Mouse (Mus musculus) neural tube, embryonic 11.5 days (tissue): ENCODE measurements at regions not wholly inside any gene's neighbourhood (a gene's known extent, or its start where the extent isn't known, plus 50 kb on each side); places are given as distances from the start of the nearest gene placed in this dataset.

Source experiments
- ATAC-seq: fragments of 200-750 bp; cut with Nextera tagmentation; 2 replicates; pipeline ENCODE4 v1.8.0; 2017; ENCODE audit warnings: moderate number of reproducible peaks, mild to moderate bottlenecking, moderate TSS enrichment, moderate library complexity; ENCODE audit not compliant: insufficient read depth, low FRiP score, low TSS enrichment
- DNase-seq: peaks from one replicate; pipeline ENCODE4 v3.0.0-alpha.2; 2015; ENCODE audit warnings: low spot score
- H3K27ac ChIP-seq: fragments of 300-500 bp; sonication (generic); 2 replicates; pipeline ENCODE4 v1.5.1; 2014; ENCODE audit warnings: low read depth, mild to moderate bottlenecking, low read length
- H3K27me3 ChIP-seq: fragments of 300-500 bp; sonication (generic); 2 replicates; pipeline ENCODE4 v1.6.1; 2014; ENCODE audit warnings: mild to moderate bottlenecking, low read length, mixed read lengths; ENCODE audit not compliant: control insufficient read depth, insufficient read depth
- H3K36me3 ChIP-seq: fragments of 300-500 bp; sonication (generic); 2 replicates; pipeline ENCODE4 v1.6.1; 2014; ENCODE audit warnings: mild to moderate bottlenecking, low read length, moderate library complexity, mixed read lengths; ENCODE audit not compliant: control insufficient read depth, insufficient read depth
- H3K4me1 ChIP-seq: fragments of 300-500 bp; sonication (generic); 2 replicates; pipeline ENCODE4 v1.6.1; 2014; ENCODE audit warnings: low read length, mixed read lengths; ENCODE audit not compliant: control insufficient read depth, insufficient read depth
- H3K4me2 ChIP-seq: fragments of 300-500 bp; sonication (generic); 2 replicates; pipeline ENCODE4 v1.6.1; 2014; ENCODE audit warnings: low read depth, mild to moderate bottlenecking, moderate library complexity
- H3K4me3 ChIP-seq: fragments of 300-500 bp; sonication (generic); 2 replicates; pipeline ENCODE4 v1.5.1; 2014; ENCODE audit warnings: low read depth, low read length
- H3K9ac ChIP-seq: fragments of 300-500 bp; sonication (generic); 2 replicates; pipeline ENCODE4 v1.6.1; 2014; ENCODE audit warnings: mild to moderate bottlenecking, low read length
- H3K9me3 ChIP-seq: fragments of 300-500 bp; sonication (generic); 2 replicates; pipeline ENCODE4 v1.6.1; 2016; ENCODE audit warnings: low read length; ENCODE audit not compliant: control insufficient read depth
- WGBS: fragments of 180-500 bp; shearing (Covaris S2); extraction: QIAGEN DNeasy Blood & Tissue Kit; methylation state at CpG from one replicate; pipeline ENCODE4 v1.1.7; 2014; 5-methylcytosine and 5-hydroxymethylcytosine counted together

DNA sequence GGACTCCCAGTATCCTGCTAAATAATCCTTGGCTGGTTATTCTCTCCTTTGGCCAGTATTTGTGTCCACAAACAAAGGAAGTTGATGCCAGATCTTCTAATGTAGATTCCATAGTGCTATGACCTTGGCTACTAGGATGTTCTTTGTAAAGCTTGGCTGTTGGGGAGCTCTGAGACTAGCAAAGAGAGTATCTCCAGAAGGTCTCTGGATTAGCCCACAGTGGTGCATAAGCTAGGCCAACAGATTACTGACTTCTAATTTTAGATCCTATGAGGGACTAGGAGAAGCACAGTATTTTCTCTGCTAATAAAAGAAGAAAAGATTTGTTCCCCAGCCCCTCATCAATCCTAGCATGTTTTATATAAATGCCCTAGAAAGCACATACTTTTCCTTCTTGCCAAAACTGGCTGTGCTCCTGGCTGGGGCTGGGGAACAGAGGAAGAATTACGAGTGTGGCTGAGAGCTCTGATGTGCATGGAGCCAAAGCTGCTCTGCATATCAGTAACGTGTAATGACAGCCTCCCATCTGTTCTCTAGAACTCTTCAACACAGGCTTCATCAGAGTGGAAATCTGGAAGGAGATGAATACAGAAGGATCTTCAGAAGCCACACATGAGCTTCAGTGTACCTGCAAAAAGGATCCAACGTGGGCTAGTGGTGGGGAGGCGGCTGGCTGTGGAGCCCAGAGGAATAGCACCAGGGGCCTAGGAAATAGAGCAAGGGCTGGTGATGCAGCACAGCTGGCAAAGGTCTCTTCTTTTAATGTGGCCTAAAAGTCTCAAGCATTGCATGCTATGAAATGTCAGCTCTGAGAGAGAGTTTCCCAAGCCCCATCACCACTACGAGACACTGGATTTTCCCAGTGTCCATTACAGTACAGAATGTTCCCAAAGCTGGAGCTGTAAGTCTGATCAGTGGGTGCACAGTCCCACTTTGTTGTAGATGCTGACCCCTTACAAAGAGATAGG, 283.0 kb upstream of the Plxna2 start:
- H3K27me3 ChIP-seq = no peaks in the 10 kb centered on the region
- H3K4me2 ChIP-seq = no peak overlapping the region
- 74% methylated on average over 5 of the region's 5 CpGs for WGBS
- H3K9me3 ChIP-seq = no peaks in the 10 kb centered on the region
- H3K4me3 ChIP-seq = no peak overlapping the region
- H3K9ac ChIP-seq = no peak overlapping the region
- DNase-seq (no peak), ATAC-seq (no peak)
- H3K4me1 ChIP-seq = no peaks in the 10 kb centered on the region
- H3K36me3 ChIP-seq = no peaks in the 10 kb centered on the region
- H3K27ac ChIP-seq = no peak overlapping the region

DNA sequence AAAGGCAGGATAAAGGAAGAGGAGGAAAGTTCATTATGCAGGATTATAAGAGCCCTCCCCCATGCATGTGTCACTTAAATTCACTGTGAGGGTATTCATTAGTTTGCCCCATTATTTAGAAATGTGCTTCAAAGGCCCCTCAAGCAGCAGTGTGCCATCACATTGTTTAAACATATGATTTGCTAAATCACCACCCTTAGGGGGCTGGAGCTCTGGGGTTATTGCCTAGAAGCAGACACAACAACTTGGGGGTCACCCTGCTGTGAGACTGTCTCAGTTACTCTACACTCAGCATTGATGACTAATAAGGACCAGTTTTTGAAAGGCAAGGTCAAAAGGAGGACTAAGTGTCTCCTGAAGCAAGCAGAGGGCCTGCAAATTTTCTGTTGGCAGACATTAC, 285.4 kb upstream of the Plxna2 start:
- Histone ChIP-seq H3K9me3 (no peaks in the 10 kb centered on the region), H3K27me3 (no peaks in the 10 kb centered on the region), H3K27ac (no peak overlapping the region), H3K36me3 (no peaks in the 10 kb centered on the region), H3K9ac (no peak overlapping the region), H3K4me1 (no peaks in the 10 kb centered on the region), H3K4me3 (no peak overlapping the region), H3K4me2 (no peak overlapping the region)
- DNase-seq (no peak), ATAC-seq (no peak; the same call in 1 of the 2 replicates)

DNA sequence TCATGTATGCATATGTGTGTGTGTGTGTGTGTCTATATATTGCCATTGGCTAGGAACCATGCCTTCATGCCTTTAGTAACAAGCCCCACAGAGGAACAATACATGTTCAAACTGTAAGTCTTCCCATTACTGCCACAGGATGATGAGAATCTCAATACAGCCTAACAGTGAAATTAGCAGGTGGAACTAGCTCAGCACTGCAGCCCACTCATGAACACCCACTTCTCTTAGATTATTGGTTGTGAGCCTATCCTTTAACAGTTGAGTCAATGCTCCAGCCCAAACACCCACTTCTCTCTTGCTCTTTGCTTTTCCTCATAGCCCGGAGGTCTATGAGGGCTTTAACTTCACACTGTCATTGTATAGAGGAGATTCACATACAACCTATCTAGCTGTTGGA, 287.5 kb upstream of the Plxna2 start:
- Histone ChIP-seq H3K4me1 (no peaks in the 10 kb centered on the region), H3K4me3 (no peak overlapping the region), H3K9me3 (no peaks in the 10 kb centered on the region), H3K27me3 (no peaks in the 10 kb centered on the region), H3K27ac (no peak overlapping the region), H3K9ac (no peak overlapping the region), H3K4me2 (no peak overlapping the region), H3K36me3 (no peaks in the 10 kb centered on the region)
- DNase-seq (no peak), ATAC-seq (no peak)
- 97% methylated on average over 1 of the region's 1 CpGs for WGBS

DNA sequence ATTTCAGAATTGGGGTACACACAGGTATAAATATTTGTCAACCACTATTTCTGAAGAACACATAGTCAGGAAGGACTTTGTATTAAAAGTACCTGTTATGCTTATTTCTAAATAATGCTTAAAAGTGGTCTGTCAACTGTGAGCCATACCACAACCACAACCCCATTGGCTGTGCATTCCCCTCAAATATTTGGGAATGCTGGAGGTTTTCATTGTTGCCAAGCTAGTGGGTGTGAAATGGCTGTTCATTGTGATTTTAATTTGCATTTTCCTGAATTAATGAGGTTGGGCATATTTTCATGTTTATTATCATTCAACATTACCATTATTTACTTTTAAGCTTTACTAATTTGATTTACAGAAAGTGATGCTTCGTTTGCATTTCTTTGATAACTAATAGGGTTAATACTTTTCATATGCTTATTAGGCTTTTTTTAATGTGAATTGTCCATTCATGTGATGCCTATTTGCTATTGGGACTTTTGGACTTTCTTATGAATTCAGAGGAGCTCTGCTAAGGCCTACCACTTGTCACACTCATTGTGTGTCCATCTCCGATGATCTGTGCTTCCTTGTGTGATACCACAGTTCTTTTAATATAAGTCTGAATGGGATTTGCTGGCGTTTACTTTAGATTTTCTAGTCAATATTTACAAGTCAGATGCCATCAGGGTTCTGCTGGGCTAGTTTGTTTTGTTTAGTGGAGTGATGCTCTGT, 297.5 kb upstream of the Plxna2 start:
- Histone ChIP-seq H3K4me1 (peaks cover 2% of the 10 kb centered on the region; the same call in 1 of the 2 replicates), H3K27me3 (no peaks in the 10 kb centered on the region), H3K27ac (no peak overlapping the region), H3K9me3 (no peaks in the 10 kb centered on the region), H3K36me3 (no peaks in the 10 kb centered on the region), H3K4me2 (no peak overlapping the region), H3K9ac (no peak overlapping the region), H3K4me3 (no peak overlapping the region)
- WGBS = 79% methylated on average over 3 of the region's 3 CpGs
- ATAC-seq (no peak), DNase-seq (no peak)

DNA sequence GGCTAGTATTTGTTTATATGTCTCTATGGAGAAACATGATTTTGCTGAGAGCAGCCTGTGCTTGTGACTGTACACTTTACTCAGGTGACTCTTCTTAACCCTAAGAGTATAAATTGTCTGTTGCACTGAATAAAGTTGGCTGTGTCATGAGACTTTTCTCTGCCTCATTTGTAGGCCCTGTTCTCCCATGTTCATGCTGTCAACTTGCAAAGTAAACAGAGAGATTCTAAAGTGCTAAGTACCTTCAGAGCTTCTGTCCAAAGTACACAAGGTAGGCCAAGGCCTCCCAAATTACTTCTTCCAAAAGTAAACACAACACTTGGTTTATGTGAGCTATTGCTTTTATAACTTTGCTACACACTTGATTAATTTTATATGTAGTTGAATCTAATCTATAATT, 299.7 kb upstream of the Plxna2 start:
- Histone ChIP-seq H3K9ac (no peak overlapping the region), H3K4me1 (peaks cover 2% of the 10 kb centered on the region; the same call in 1 of the 2 replicates), H3K36me3 (no peaks in the 10 kb centered on the region), H3K4me2 (no peak overlapping the region), H3K9me3 (no peaks in the 10 kb centered on the region), H3K27ac (no peak overlapping the region), H3K4me3 (no peak overlapping the region), H3K27me3 (no peaks in the 10 kb centered on the region)
- ATAC-seq = no peak
- no peak for DNase-seq

DNA sequence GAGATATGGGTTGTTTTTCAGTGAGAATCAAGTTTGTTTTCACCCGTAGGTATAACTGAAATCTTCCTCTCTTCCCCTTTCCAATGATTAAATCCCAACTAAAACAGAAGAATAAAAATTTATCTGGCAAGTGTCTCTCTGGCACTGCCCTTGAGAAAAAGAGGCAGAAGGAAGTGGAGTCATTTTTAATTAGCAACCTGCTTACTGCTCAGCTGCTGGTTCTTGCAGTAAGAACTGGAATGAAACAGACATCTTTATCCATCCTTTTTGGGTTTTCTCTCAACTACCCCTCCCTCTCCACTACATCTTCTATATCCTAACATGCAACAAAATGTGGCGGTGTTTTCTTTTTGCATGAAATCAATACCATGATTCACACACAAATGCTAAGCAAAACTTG, 302.4 kb upstream of the Plxna2 start:
- H3K4me2 ChIP-seq = no peak overlapping the region
- no peaks in the 10 kb centered on the region for H3K9me3 ChIP-seq
- 84% methylated on average over 2 of the region's 2 CpGs for WGBS
- no peak for ATAC-seq
- no peaks in the 10 kb centered on the region for H3K36me3 ChIP-seq
- no peaks in the 10 kb centered on the region for H3K4me1 ChIP-seq
- DNase-seq = no peak
- H3K9ac ChIP-seq = no peak overlapping the region
- no peak overlapping the region for H3K27ac ChIP-seq
- no peak overlapping the region for H3K4me3 ChIP-seq
- H3K27me3 ChIP-seq = no peaks in the 10 kb centered on the region

DNA sequence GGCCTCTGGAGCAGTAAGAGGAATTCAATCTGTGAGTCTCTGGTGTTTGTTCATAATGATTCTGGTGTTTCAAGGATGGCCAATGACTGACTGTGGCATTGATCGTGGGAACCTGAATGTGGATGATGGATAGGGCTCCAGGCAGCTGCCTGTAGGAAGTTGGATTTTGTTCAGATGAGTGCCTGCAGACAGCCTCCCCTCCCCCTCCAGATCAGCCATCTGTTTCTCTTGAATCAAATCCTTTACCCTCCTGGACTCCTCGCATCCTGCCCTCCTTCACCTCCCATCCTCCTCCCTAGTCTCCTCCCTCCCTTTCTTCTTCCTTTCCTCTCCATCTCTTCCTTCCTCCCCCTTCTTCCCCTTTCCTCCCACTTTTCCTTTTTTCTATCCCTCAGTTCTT, 307.6 kb upstream of the Plxna2 start:
- WGBS = 26% methylated on average over 2 of the region's 2 CpGs

DNA sequence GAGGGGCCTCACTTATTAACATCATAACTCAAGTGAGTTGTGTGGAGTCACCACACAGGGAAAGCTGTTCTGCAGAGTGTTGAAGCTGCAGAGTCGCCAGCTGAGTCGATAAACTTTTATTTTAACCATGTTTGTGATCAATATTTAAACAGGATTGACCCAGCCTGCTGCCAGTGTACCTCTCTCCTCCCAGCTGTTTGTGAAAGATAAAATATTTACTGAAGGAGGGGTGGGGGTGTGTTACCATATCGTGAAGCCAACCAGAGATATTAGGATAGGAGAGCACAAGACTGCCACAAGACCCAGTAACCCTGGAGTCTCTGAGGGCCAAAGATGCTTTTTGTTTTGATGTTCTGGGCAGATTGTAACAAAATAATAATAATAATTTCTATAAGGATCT, 309.4 kb upstream of the Plxna2 start:
- H3K4me3 ChIP-seq = no peak overlapping the region
- ATAC-seq (no peak), DNase-seq (no peak)
- H3K27ac ChIP-seq = no peak overlapping the region
- no peaks in the 10 kb centered on the region for H3K36me3 ChIP-seq
- H3K4me2 ChIP-seq = no peak overlapping the region
- 0 out of 2 replicates have a peak, but pooled peaks cover 4% of the 10 kb centered on the region for H3K4me1 ChIP-seq
- H3K9me3 ChIP-seq = no peaks in the 10 kb centered on the region
- no peak overlapping the region for H3K9ac ChIP-seq
- H3K27me3 ChIP-seq = no peaks in the 10 kb centered on the region
- WGBS = 84% methylated on average over 3 of the region's 3 CpGs

More for the DNA sequence above, 307.6 kb upstream of the Plxna2 start:
- H3K9ac ChIP-seq = no peak overlapping the region
- no peak overlapping the region for H3K27ac ChIP-seq
- H3K36me3 ChIP-seq = no peaks in the 10 kb centered on the region
- no peaks in the 10 kb centered on the region for H3K9me3 ChIP-seq
- ATAC-seq = peak; percentile 53; the same call in 1 of the 2 replicates
- peak; percentile 49 for DNase-seq
- H3K27me3 ChIP-seq = no peaks in the 10 kb centered on the region
- H3K4me1 ChIP-seq = 0 out of 2 replicates have a peak, but pooled peaks cover 4% of the 10 kb centered on the region
- no peak overlapping the region for H3K4me2 ChIP-seq
- no peak overlapping the region for H3K4me3 ChIP-seq
